Mouse (Mus musculus) A20 (cell line): ENCODE data around the gene Scrg1.
"Not testable (repeated sequence)": the region's sequence is repeated elsewhere in the genome, so short reads cannot be mapped to it uniquely, and the experiment has no call there.

Experiments used
- DNase-seq: peaks from one replicate; pipeline ENCODE4 v3.0.0-alpha.2; 2011; ENCODE audit warnings: low read depth, low spot score

Gene Scrg1

GRCm38 (mm10) chr8:57508657-57509056 lies 52.9 kb downstream of the Scrg1 start:
- DNase-seq = no peak

- DNase-seq = no peak
Observed at GRCm38 (mm10) chr8:57510791-57511315, 55.1 kb downstream of the Scrg1 start.

GRCm38 (mm10) chr8:57511316-57512118 lies 55.8 kb downstream of the Scrg1 start, which contains the start of gene Hmgb2:
Gene Hmgb2, plus strand, starts transcription at chr8:57511907.
- DNase-seq = peak; percentile 100

GRCm38 (mm10) chr8:57512141-57513056 lies 56.7 kb downstream of the Scrg1 start:
- peak; percentile 67 for DNase-seq

- DNase-seq = peak; percentile 40
Observed at GRCm38 (mm10) chr8:57513178-57513661, 57.5 kb downstream of the Scrg1 start.

GRCm38 (mm10) chr8:57516685-57517084 lies 61.0 kb downstream of the Scrg1 start:
- not testable (repeated sequence) for DNase-seq

GRCm38 (mm10) chr8:57517723-57518122 lies 62.0 kb downstream of the Scrg1 start:
- DNase-seq = peak; percentile 42

- peak; percentile 32 for DNase-seq
Observed at GRCm38 (mm10) chr8:57520186-57520786, 64.6 kb downstream of the Scrg1 start.
